Mouse (Mus musculus) limb, embryonic 15.5 days (tissue): Measurements from ENCODE around the gene Cd5. TPM values are rescaled to one million over a fixed set of nuclear protein-coding genes. Genes with fewer than 3 reads are reported as not detected.

Experiments used
- ATAC-seq: fragments of 200-750 bp; cut with Nextera tagmentation; 2 replicates; pipeline ENCODE4 v1.8.0; 2017; ENCODE audit warnings: low read depth, moderate TSS enrichment; ENCODE audit not compliant: insufficient number of reproducible peaks, low FRiP score, low TSS enrichment
- H3K27ac ChIP-seq: fragments of 300-500 bp; sonication (generic); 2 replicates; pipeline ENCODE4 v1.5.1; 2015; ENCODE audit warnings: moderate library complexity, mild to moderate bottlenecking, inconsistent platforms
- H3K27me3 ChIP-seq: fragments of 300-500 bp; sonication (generic); 2 replicates; pipeline ENCODE4 v1.6.1; 2015; ENCODE audit warnings: inconsistent platforms
- H3K36me3 ChIP-seq: fragments of 300-500 bp; sonication (generic); 2 replicates; pipeline ENCODE4 v1.6.1; 2015; ENCODE audit warnings: inconsistent platforms
- H3K4me1 ChIP-seq: fragments of 300-500 bp; sonication (generic); 2 replicates; pipeline ENCODE4 v1.6.1; 2015; ENCODE audit warnings: inconsistent platforms
- H3K4me2 ChIP-seq: fragments of 300-500 bp; sonication (generic); 2 replicates; pipeline ENCODE4 v1.6.1; 2015; ENCODE audit warnings: mild to moderate bottlenecking, inconsistent platforms
- H3K4me3 ChIP-seq: fragments of 300-500 bp; sonication (generic); 2 replicates; pipeline ENCODE4 v1.5.1; 2015; ENCODE audit warnings: mild to moderate bottlenecking, inconsistent platforms
- H3K9ac ChIP-seq: fragments of 300-500 bp; sonication (generic); 2 replicates; pipeline ENCODE4 v1.6.1; 2015; ENCODE audit warnings: inconsistent platforms
- H3K9me3 ChIP-seq: fragments of 300-500 bp; sonication (generic); 2 replicates; pipeline ENCODE4 v1.6.1; 2016; ENCODE audit warnings: inconsistent platforms
- WGBS: fragments of 180-500 bp; shearing (Covaris S2); methylation state at CpG from one replicate; pipeline ENCODE4 v1.1.7; 2015; 5-methylcytosine and 5-hydroxymethylcytosine counted together
- polyA plus RNA-seq: library from polyadenylated mRNA; unstranded; fragments of >200 nt; fragmentation: Nextera tagmentation; extraction: Ambion mirVana; gene quantifications from 2 replicates; pipeline ENCODE4 v1.2.1, GENCODE M21; 2015

Cd5 gene
- polyA plus RNA-seq, 1 experiment from 2014 or later, result 1.0 TPM

- no peaks in the 10 kb centered on the region for H3K9me3 ChIP-seq
- no peak overlapping the region for H3K27ac ChIP-seq
- no peaks in the 10 kb centered on the region for H3K27me3 ChIP-seq
- no peak overlapping the region for H3K9ac ChIP-seq
- H3K4me2 ChIP-seq, result no peak overlapping the region
- WGBS, result 85% methylated on average over 10 of the region's 10 CpGs
- H3K36me3 ChIP-seq, result no peaks in the 10 kb centered on the region
- H3K4me1 ChIP-seq, result peaks cover 54% of the 10 kb centered on the region
- no peak overlapping the region for H3K4me3 ChIP-seq
- ATAC-seq, result no peak
Measured at GRCm38 (mm10) chr19:10693926-10694682, 44.7 kb downstream of the Cd5 start.

GRCm38 (mm10) chr19:10692361-10692760 lies 46.4 kb downstream of the Cd5 start:
- WGBS, result 85% methylated on average over 4 of the region's 4 CpGs
- no peaks in the 10 kb centered on the region for H3K36me3 ChIP-seq
- H3K27me3 ChIP-seq, result no peaks in the 10 kb centered on the region
- peaks cover 43% of the 10 kb centered on the region for H3K4me1 ChIP-seq
- H3K9me3 ChIP-seq, result no peaks in the 10 kb centered on the region
- no peak for ATAC-seq
- peak overlapping the region; percentile 98; the same call in 1 of the 2 replicates for H3K27ac ChIP-seq
- H3K9ac ChIP-seq, result no peak overlapping the region
- H3K4me2 ChIP-seq, result no peak overlapping the region
- no peak overlapping the region for H3K4me3 ChIP-seq

GRCm38 (mm10) chr19:10691660-10692059 lies 47.1 kb downstream of the Cd5 start:
- 69% methylated on average over 3 of the region's 3 CpGs for WGBS
- no peak overlapping the region for H3K9ac ChIP-seq
- H3K4me2 ChIP-seq, result no peak overlapping the region
- H3K4me1 ChIP-seq, result peaks cover 37% of the 10 kb centered on the region
- no peaks in the 10 kb centered on the region for H3K27me3 ChIP-seq
- ATAC-seq, result no peak
- no peak overlapping the region for H3K4me3 ChIP-seq
- H3K27ac ChIP-seq, result peak overlapping the region; percentile 98
- no peaks in the 10 kb centered on the region for H3K36me3 ChIP-seq
- H3K9me3 ChIP-seq, result no peaks in the 10 kb centered on the region

- Histone ChIP-seq H3K36me3 (no peaks in the 10 kb centered on the region), H3K9ac (no peak overlapping the region), H3K9me3 (no peaks in the 10 kb centered on the region), H3K4me1 (peaks cover 37% of the 10 kb centered on the region), H3K4me3 (no peak overlapping the region), H3K4me2 (0 out of 2 replicates have a peak overlapping the region, but pooled peaks have one; percentile 10), H3K27ac (peak overlapping the region; percentile 98), H3K27me3 (no peaks in the 10 kb centered on the region)
- no peak for ATAC-seq
- WGBS, result 77% methylated on average over 4 of the region's 4 CpGs
Measured at GRCm38 (mm10) chr19:10691121-10691520, 47.7 kb downstream of the Cd5 start.

GRCm38 (mm10) chr19:10690336-10690735 lies 48.5 kb downstream of the Cd5 start:
- peak overlapping the region; percentile 89; the same call in 1 of the 2 replicates for H3K4me3 ChIP-seq
- 80% methylated on average over 3 of the region's 3 CpGs for WGBS
- no peak for ATAC-seq
- no peaks in the 10 kb centered on the region for H3K36me3 ChIP-seq
- H3K27me3 ChIP-seq, result no peaks in the 10 kb centered on the region
- peak overlapping the region; percentile 98 for H3K27ac ChIP-seq
- H3K4me2 ChIP-seq, result peak overlapping the region; percentile 68
- H3K9ac ChIP-seq, result no peak overlapping the region
- no peaks in the 10 kb centered on the region for H3K9me3 ChIP-seq
- H3K4me1 ChIP-seq, result peaks cover 33% of the 10 kb centered on the region

- no peaks in the 10 kb centered on the region for H3K36me3 ChIP-seq
- H3K4me3 ChIP-seq, result peak overlapping the region; percentile 89
- H3K4me2 ChIP-seq, result peak overlapping the region; percentile 68
- ATAC-seq, result no peak
- H3K4me1 ChIP-seq, result peaks cover 31% of the 10 kb centered on the region
- H3K27ac ChIP-seq, result peak overlapping the region; percentile 98
- H3K9ac ChIP-seq, result peak overlapping the region; percentile 84
- no peaks in the 10 kb centered on the region for H3K27me3 ChIP-seq
- 33% methylated on average over 5 of the region's 5 CpGs for WGBS
- H3K9me3 ChIP-seq, result no peaks in the 10 kb centered on the region
Measured at GRCm38 (mm10) chr19:10689470-10690166, 49.2 kb downstream of the Cd5 start.

GRCm38 (mm10) chr19:10688537-10689352 lies 50.1 kb downstream of the Cd5 start, which contains the start of gene Vps37c:
TSS of gene Vps37c (plus strand) at chr19:10688735.
- ATAC-seq, result peak; percentile 89
- Histone ChIP-seq H3K4me3 (peak within 1 kb of the TSS; percentile 89), H3K4me2 (peak within 1 kb of the TSS; percentile 68), H3K9me3 (no peaks in the 10 kb centered on the region), H3K4me1 (peaks cover 31% of the 10 kb centered on the region), H3K36me3 (no peaks in the 10 kb centered on the region), H3K9ac (peak within 1 kb of the TSS; percentile 84), H3K27me3 (no peaks in the 10 kb centered on the region), H3K27ac (peak within 1 kb of the TSS; percentile 98)
- under 1% methylated on average over 67 of the region's 74 CpGs for WGBS

- peaks cover 21% of the 10 kb centered on the region for H3K4me1 ChIP-seq
- no peak overlapping the region for H3K9ac ChIP-seq
- no peak for ATAC-seq
- H3K27me3 ChIP-seq, result no peaks in the 10 kb centered on the region
- H3K27ac ChIP-seq, result no peak overlapping the region
- no peak overlapping the region for H3K4me3 ChIP-seq
- no peak overlapping the region for H3K4me2 ChIP-seq
- H3K9me3 ChIP-seq, result no peaks in the 10 kb centered on the region
- no peaks in the 10 kb centered on the region for H3K36me3 ChIP-seq
- 86% methylated on average over 2 of the region's 2 CpGs for WGBS
Measured at GRCm38 (mm10) chr19:10685727-10686126, 53.1 kb downstream of the Cd5 start.

- Histone ChIP-seq H3K4me3 (no peak overlapping the region), H3K36me3 (no peaks in the 10 kb centered on the region), H3K27ac (no peak overlapping the region), H3K4me2 (no peak overlapping the region), H3K9me3 (no peaks in the 10 kb centered on the region), H3K27me3 (no peaks in the 10 kb centered on the region), H3K9ac (no peak overlapping the region), H3K4me1 (peaks cover 16% of the 10 kb centered on the region)
- WGBS, result 77% methylated on average over 9 of the region's 9 CpGs
- no peak for ATAC-seq
Measured at GRCm38 (mm10) chr19:10685081-10685480, 53.7 kb downstream of the Cd5 start.

GRCm38 (mm10) chr19:10681571-10681970 lies 57.2 kb downstream of the Cd5 start:
- no peaks in the 10 kb centered on the region for H3K9me3 ChIP-seq
- no peak overlapping the region for H3K27ac ChIP-seq
- H3K4me3 ChIP-seq, result no peak overlapping the region
- no peaks in the 10 kb centered on the region for H3K36me3 ChIP-seq
- no peak overlapping the region for H3K9ac ChIP-seq
- 60% methylated on average over 4 of the region's 4 CpGs for WGBS
- no peak for ATAC-seq
- no peaks in the 10 kb centered on the region for H3K27me3 ChIP-seq
- H3K4me2 ChIP-seq, result no peak overlapping the region
- peaks cover 5% of the 10 kb centered on the region; the same call in 1 of the 2 replicates for H3K4me1 ChIP-seq

- Histone ChIP-seq H3K4me1 (peaks cover 5% of the 10 kb centered on the region; the same call in 1 of the 2 replicates), H3K36me3 (no peaks in the 10 kb centered on the region), H3K9me3 (no peaks in the 10 kb centered on the region), H3K27me3 (no peaks in the 10 kb centered on the region), H3K9ac (no peak overlapping the region), H3K4me3 (no peak overlapping the region), H3K27ac (no peak overlapping the region), H3K4me2 (no peak overlapping the region)
- no peak for ATAC-seq
- WGBS, result 57% methylated on average over 1 of the region's 1 CpGs
Measured at GRCm38 (mm10) chr19:10678772-10679067, 60.1 kb downstream of the Cd5 start.
